9 mouse cellular contexts compared by ENCODE assay signal in the genomic region with DNA sequence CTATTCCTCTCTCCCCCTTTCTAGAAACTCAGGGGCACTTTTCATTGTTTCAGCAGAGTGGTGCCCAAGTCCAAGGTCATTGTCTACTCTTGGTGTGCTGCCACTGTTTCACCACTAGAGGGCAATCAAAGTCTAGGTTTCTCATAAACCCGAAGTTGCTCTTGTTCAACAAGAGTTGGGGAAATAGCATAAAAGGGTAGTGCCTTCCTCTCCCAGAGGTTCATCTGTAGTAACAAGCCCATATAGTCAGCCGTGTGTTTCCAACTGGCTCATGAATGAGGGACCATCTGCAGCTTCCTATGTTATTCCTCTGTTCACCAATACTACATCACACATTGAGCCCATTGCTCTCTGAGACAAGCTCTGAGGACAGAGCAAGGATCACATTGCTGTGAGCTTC.
A peak's percentile ranks its signal among the peaks of the same experiment; 100 is the strongest.
DNase-seq lines count a peak whose midpoint lies in the region; ATAC-seq and TF ChIP-seq lines count a peak whose summit lies in the region.
"Had no signal": no experiment of that assay in that cellular context is flagged by ENCODE, and none has a peak within 500 bp of the region (broad histone marks: within the 10 kb centered on the region; RNA-seq: fewer than 3 reads in every experiment).

No protein-coding gene starts in this region.

- H3K79me2 ChIP-seq in heart, adult 2 months (replicated peaks; ENCODE audit: control insufficient read depth, insufficient read depth, low read length), result no peaks in the 10 kb centered on the region

- no peak overlapping the region for H3K4me2 ChIP-seq in heart, embryonic 11.5 days
- H3K4me2 ChIP-seq in forebrain, embryonic 14.5 days (ENCODE audit: low read length), result no peak overlapping the region
- H3K4me2 ChIP-seq in midbrain, embryonic 15.5 days, result no peak overlapping the region
- H3K4me2 ChIP-seq: lung, embryonic 15.5 days had no signal

- peak; percentile 92 for TF ChIP-seq CTCF in heart, adult 2 months (IDR thresholded peaks at IDR 0.05)
- TF ChIP-seq CTCF in brain, embryonic 14.5 days (IDR thresholded peaks at IDR 0.05; ENCODE audit: borderline replicate concordance, extremely low read depth, insufficient read depth, insufficient read length), result peak; percentile 80; the same call in 1 of the 2 replicates
- peak; percentile 15; the same call in 1 of the 2 replicates for TF ChIP-seq CTCF in testis, adult 2 months (IDR thresholded peaks at IDR 0.05; ENCODE audit: control insufficient read depth, insufficient read depth, insufficient replicate concordance, low read depth, low read length)

- no peak overlapping the region for H3K27ac ChIP-seq in heart, adult 2 months
- no peak overlapping the region for H3K27ac ChIP-seq in heart, embryonic 11.5 days (ENCODE audit: low read depth, low read length)
- H3K27ac ChIP-seq in forebrain, embryonic 14.5 days (ENCODE audit: low read depth, low read length), result no peak overlapping the region
- no peak overlapping the region for H3K27ac ChIP-seq in midbrain, embryonic 15.5 days
- no peak overlapping the region for H3K27ac ChIP-seq in testis, adult 2 months (ENCODE audit: control insufficient read depth, insufficient read depth, low read depth, low read length)
- H3K27ac ChIP-seq: lung, embryonic 15.5 days had no signal

- no peak for TF ChIP-seq EP300 in heart, adult 2 months (IDR thresholded peaks at IDR 0.05; ENCODE audit: insufficient read depth, low read depth, low read length)

- intact Hi-C loops in heart, adult 2 months (cut with DNase I), result no loop called here
- intact Hi-C loops in left cerebral cortex, postnatal 10 days (cut with DNase I), result loop anchor here (10.0 kb wide), 1 partner anchor 372 kb away; no protein-coding TSS in a partner anchor

- no peaks in the 10 kb centered on the region for H3K9me3 ChIP-seq in heart, embryonic 11.5 days (replicated peaks; ENCODE audit: control insufficient read depth, low read length)
- H3K9me3 ChIP-seq in forebrain, embryonic 14.5 days (replicated peaks; ENCODE audit: control insufficient read depth, low read length), result no peaks in the 10 kb centered on the region
- H3K9me3 ChIP-seq in midbrain, embryonic 15.5 days, result no peaks in the 10 kb centered on the region
- H3K9me3 ChIP-seq: lung, embryonic 15.5 days had no signal

- TF ChIP-seq POLR2A in heart, adult 2 months (IDR thresholded peaks at IDR 0.05; ENCODE audit: insufficient read depth, low read depth, low read length), result no peak
- no peak for TF ChIP-seq POLR2A in brain, embryonic 14.5 days (IDR thresholded peaks at IDR 0.05; ENCODE audit: borderline replicate concordance, extremely low read depth, insufficient read depth, insufficient read length, poor library complexity, severe bottlenecking)
- no peak for TF ChIP-seq POLR2A in testis, adult 2 months (IDR thresholded peaks at IDR 0.05; ENCODE audit: control insufficient read depth, low read depth, low read length)

- no peak for ATAC-seq in heart, embryonic 11.5 days (replicated peaks; ENCODE audit: insufficient number of reproducible peaks, low FRiP score, low TSS enrichment)
- ATAC-seq in forebrain, embryonic 14.5 days, result peak; percentile 77
- peak; percentile 54; the same call in 1 of the 2 replicates for ATAC-seq in midbrain, embryonic 15.5 days (replicated peaks)

- 10% methylated on average over 2 of the region's 2 CpGs for WGBS in heart, adult 2 months
- 14% methylated on average over 2 of the region's 2 CpGs for WGBS in heart, embryonic 11.5 days (ENCODE audit: insufficient replicate concordance)
- WGBS in forebrain, embryonic 14.5 days, result 10% methylated on average over 2 of the region's 2 CpGs
- 8% methylated on average over 2 of the region's 2 CpGs for WGBS in midbrain, embryonic 15.5 days

- no peak overlapping the region for H3K4me3 ChIP-seq in heart, adult 2 months
- H3K4me3 ChIP-seq in heart, embryonic 11.5 days (ENCODE audit: low read depth, low read length), result no peak overlapping the region
- H3K4me3 ChIP-seq in forebrain, embryonic 14.5 days (ENCODE audit: low read depth, low read length), result no peak overlapping the region
- no peak overlapping the region for H3K4me3 ChIP-seq in midbrain, embryonic 15.5 days
- no peak overlapping the region; the same call in 1 of the 2 replicates for H3K4me3 ChIP-seq in testis, adult 2 months (ENCODE audit: control insufficient read depth, low read depth, low read length)
- H3K4me3 ChIP-seq: lung, embryonic 15.5 days had no signal

- DNase-seq in heart, adult 2 months, result peak; percentile 7 to 15
- DNase-seq in brain, embryonic 14.5 days (ENCODE audit: low read depth), result peak; percentile 86
- DNase-seq in forebrain, embryonic 14.5 days (ENCODE audit: low spot score), result peak; percentile 86
- peak; percentile 35 for DNase-seq in kidney, adult 18-20 months
- peak; percentile 27 to 33 for DNase-seq in left cerebral cortex, postnatal 10 days (ENCODE audit: extremely low spot score in 1 of 2, low spot score in 2 of 2)

- no peaks in the 10 kb centered on the region for H3K4me1 ChIP-seq in heart, adult 2 months (ENCODE audit: control insufficient read depth, insufficient read depth, low read length)
- no peaks in the 10 kb centered on the region for H3K4me1 ChIP-seq in heart, embryonic 11.5 days (ENCODE audit: control insufficient read depth, insufficient read depth, low read length)
- H3K4me1 ChIP-seq in forebrain, embryonic 14.5 days (ENCODE audit: control insufficient read depth, insufficient read depth, low read length), result no peaks in the 10 kb centered on the region
- no peaks in the 10 kb centered on the region for H3K4me1 ChIP-seq in midbrain, embryonic 15.5 days
- H3K4me1 ChIP-seq in testis, adult 2 months (ENCODE audit: control insufficient read depth, insufficient read depth, low read length), result no peaks in the 10 kb centered on the region
- H3K4me1 ChIP-seq: lung, embryonic 15.5 days had no signal

- H3K27me3 ChIP-seq in heart, adult 2 months (ENCODE audit: control insufficient read depth, insufficient read depth, low read length), result no peaks in the 10 kb centered on the region
- H3K27me3 ChIP-seq in heart, embryonic 11.5 days (ENCODE audit: control insufficient read depth, insufficient read depth, low read length), result no peaks in the 10 kb centered on the region
- H3K27me3 ChIP-seq in forebrain, embryonic 14.5 days (replicated peaks; ENCODE audit: control insufficient read depth, insufficient read depth, low read length), result no peaks in the 10 kb centered on the region
- no peaks in the 10 kb centered on the region for H3K27me3 ChIP-seq in midbrain, embryonic 15.5 days (replicated peaks)
- H3K27me3 ChIP-seq in testis, adult 2 months (ENCODE audit: control insufficient read depth, insufficient read depth, low read length), result no peaks in the 10 kb centered on the region
- H3K27me3 ChIP-seq: lung, embryonic 15.5 days had no signal

- no peaks in the 10 kb centered on the region for H3K36me3 ChIP-seq in heart, adult 2 months (ENCODE audit: control insufficient read depth, insufficient read depth, low read length)
- no peaks in the 10 kb centered on the region for H3K36me3 ChIP-seq in heart, embryonic 11.5 days (ENCODE audit: control insufficient read depth, insufficient read depth, low read length)
- H3K36me3 ChIP-seq in forebrain, embryonic 14.5 days (ENCODE audit: control insufficient read depth, insufficient read depth, low read length), result no peaks in the 10 kb centered on the region
- H3K36me3 ChIP-seq in midbrain, embryonic 15.5 days (replicated peaks), result no peaks in the 10 kb centered on the region
- H3K36me3 ChIP-seq in testis, adult 2 months (ENCODE audit: control insufficient read depth, insufficient read depth, low read length), result no peaks in the 10 kb centered on the region
- H3K36me3 ChIP-seq: lung, embryonic 15.5 days had no signal

- H3K9ac ChIP-seq in heart, adult 2 months (ENCODE audit: low read depth, low read length), result no peak overlapping the region
- no peak overlapping the region for H3K9ac ChIP-seq in heart, embryonic 11.5 days (ENCODE audit: low read depth, low read length)
- no peak overlapping the region for H3K9ac ChIP-seq in forebrain, embryonic 14.5 days (ENCODE audit: low read length)
- H3K9ac ChIP-seq in midbrain, embryonic 15.5 days, result no peak overlapping the region
- H3K9ac ChIP-seq: lung, embryonic 15.5 days had no signal

Comparison
In these comparisons a context has a peak if more than half of its experiments do, and no peak if none do; other contexts are left out.
1. DNase-seq: peak in every context shown above with its lines; median percentile 86 in brain, embryonic 14.5 days; 86 in forebrain, embryonic 14.5 days; 35 in kidney, adult 18-20 months; 30 in left cerebral cortex, postnatal 10 days; 11 in heart, adult 2 months.
2. CTCF ChIP-seq: peak in every context shown above with its lines; median percentile 92 in heart, adult 2 months; 80 in brain, embryonic 14.5 days; 15 in testis, adult 2 months.